Mouse (Mus musculus): ENCODE results near the gene Stat3. TPM values are rescaled to one million over a fixed set of nuclear protein-coding genes. Genes with fewer than 3 reads are reported as not detected.

The Stat3 gene
- polyA plus RNA-seq, 1 experiment from 2014 or later, result 30.6 TPM

DNA sequence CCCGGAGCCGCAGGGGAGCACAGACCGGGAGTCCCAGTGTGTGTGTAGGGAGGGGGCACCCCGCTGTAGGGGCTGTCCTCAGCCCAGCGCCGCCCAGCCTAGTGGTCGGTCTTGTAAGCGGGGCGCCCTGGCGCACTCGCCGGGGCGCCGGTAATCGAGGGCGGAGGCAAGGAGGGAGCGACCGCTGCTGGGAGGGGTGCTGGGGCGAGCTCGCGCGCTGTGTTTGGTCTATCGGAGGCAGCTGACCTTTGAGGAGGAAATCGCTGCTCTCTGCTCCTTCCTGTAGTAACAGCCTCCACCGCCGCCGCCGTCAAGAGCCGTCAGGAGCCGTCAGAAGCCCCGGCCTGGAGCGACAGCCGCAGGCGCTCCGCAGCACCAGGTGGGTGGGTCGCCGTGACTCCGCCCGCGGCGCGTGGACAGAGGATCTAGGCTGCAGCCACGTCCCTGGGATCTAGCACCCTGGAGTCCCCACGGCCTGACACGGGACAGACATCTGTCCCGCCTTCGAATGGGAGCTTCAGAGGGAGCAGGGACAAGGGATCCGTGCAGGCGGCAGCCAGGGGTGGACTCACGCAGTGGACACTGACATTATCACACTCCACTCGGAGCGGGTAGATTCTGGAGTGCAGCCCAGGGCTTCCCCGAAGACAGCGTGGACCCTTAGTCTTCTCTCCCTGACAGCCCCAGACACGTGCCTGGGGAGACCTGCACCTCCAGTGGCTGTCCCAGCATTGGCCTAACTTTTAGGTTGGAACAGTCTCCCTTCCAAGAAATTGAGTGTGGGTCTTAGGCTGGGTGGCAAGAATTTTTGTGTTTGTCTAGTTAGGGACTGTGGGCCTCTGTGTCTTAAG lies 78.9 kb downstream of the Stat3 start:
- Histone ChIP-seq H3K27ac (replicated peaks; ENCODE audit: low read depth, low read length) (no peak overlapping the region), H3K9ac (replicated peaks; ENCODE audit: low read length) (peak overlapping the region; percentile 31; the same call in 1 of the 2 replicates), H3K36me3 (ENCODE audit: control insufficient read depth, insufficient read depth, low read length) (no peaks in the 10 kb centered on the region), H3K27me3 (ENCODE audit: control insufficient read depth, insufficient read depth, low read length) (peaks cover 14% of the 10 kb centered on the region), H3K4me3 (replicated peaks; ENCODE audit: low read depth, low read length) (peak overlapping the region; percentile 38), H3K4me2 (ENCODE audit: low read length) (peak overlapping the region; percentile 57), H3K4me1 (ENCODE audit: control insufficient read depth, insufficient read depth, low read length) (no peaks in the 10 kb centered on the region), H3K9me3 (ENCODE audit: control insufficient read depth, low read length) (no peaks in the 10 kb centered on the region)
- WGBS, result 3% methylated on average over 55 of the region's 55 CpGs
- ATAC-seq (ENCODE audit: low FRiP score, low TSS enrichment) (peak; percentile 43; the same call in 1 of the 2 replicates), DNase-seq (peak; percentile 70)

GRCm38 (mm10) chr11:100859579-100860075 lies 79.7 kb downstream of the Stat3 start:
- DNase-seq (no peak), ATAC-seq (ENCODE audit: low FRiP score, low TSS enrichment) (no peak)
- H3K9ac ChIP-seq (replicated peaks; ENCODE audit: low read length), result 0 out of 2 replicates have a peak overlapping the region, but pooled peaks have one; percentile 31
- no peaks in the 10 kb centered on the region for H3K36me3 ChIP-seq (ENCODE audit: control insufficient read depth, insufficient read depth, low read length)
- H3K9me3 ChIP-seq (ENCODE audit: control insufficient read depth, low read length), result no peaks in the 10 kb centered on the region
- WGBS, result 54% methylated on average over 6 of the region's 6 CpGs
- H3K4me2 ChIP-seq (ENCODE audit: low read length), result peak overlapping the region; percentile 57
- H3K4me1 ChIP-seq (ENCODE audit: control insufficient read depth, insufficient read depth, low read length), result no peaks in the 10 kb centered on the region
- H3K4me3 ChIP-seq (replicated peaks; ENCODE audit: low read depth, low read length), result peak overlapping the region; percentile 38
- H3K27me3 ChIP-seq (ENCODE audit: control insufficient read depth, insufficient read depth, low read length), result peaks cover 14% of the 10 kb centered on the region
- no peak overlapping the region for H3K27ac ChIP-seq (replicated peaks; ENCODE audit: low read depth, low read length)

DNA sequence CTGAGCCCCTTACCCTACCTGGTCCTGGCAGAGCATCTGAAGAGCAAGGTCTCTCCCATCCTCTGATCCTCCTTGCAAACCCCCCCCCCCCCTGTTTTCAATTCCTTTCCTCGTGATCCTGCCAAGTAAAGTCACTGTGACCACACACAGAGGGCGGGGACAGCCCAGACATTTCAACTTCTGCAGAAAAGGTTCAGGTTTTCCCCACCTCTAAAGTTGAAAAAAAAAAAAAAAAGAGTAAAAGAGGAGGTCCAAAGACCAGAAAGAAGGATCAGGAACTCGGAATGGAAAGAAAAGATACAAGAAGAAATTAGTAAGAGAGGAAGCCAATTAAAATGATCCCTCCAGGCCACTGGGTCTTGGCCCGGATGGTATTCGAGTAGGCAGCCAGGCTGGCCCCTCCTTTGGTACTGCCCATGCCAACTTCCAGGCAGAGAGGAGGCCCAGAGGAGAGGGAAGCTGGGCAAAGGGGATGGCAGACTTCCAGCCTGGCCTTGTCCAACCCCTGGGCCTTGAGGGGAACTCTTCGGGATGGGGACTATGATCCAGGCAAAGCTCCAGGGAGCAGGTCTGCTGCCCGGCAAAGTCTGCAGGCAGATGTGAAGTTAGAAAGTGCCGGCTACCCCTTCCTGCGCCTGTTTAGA lies 80.3 kb downstream of the Stat3 start, which contains the start of gene Stat5a:
Stat5a (plus strand) TSS at position 417 of the 644 bp plus-strand sequence.
- ATAC-seq (ENCODE audit: low FRiP score, low TSS enrichment), result no peak
- H3K4me3 ChIP-seq (replicated peaks; ENCODE audit: low read depth, low read length), result peak within 1 kb of the TSS; percentile 38
- no peaks in the 10 kb centered on the region for H3K4me1 ChIP-seq (ENCODE audit: control insufficient read depth, insufficient read depth, low read length)
- no peaks in the 10 kb centered on the region for H3K9me3 ChIP-seq (ENCODE audit: control insufficient read depth, low read length)
- peak within 1 kb of the TSS; percentile 31; the same call in 1 of the 2 replicates for H3K9ac ChIP-seq (replicated peaks; ENCODE audit: low read length)
- peaks cover 17% of the 10 kb centered on the region for H3K27me3 ChIP-seq (ENCODE audit: control insufficient read depth, insufficient read depth, low read length)
- no peak for DNase-seq
- 63% methylated on average over 9 of the region's 9 CpGs for WGBS
- no peaks in the 10 kb centered on the region for H3K36me3 ChIP-seq (ENCODE audit: control insufficient read depth, insufficient read depth, low read length)
- no peak within 1 kb of the TSS for H3K27ac ChIP-seq (replicated peaks; ENCODE audit: low read depth, low read length)
- peak within 1 kb of the TSS; percentile 57 for H3K4me2 ChIP-seq (ENCODE audit: low read length)

DNA sequence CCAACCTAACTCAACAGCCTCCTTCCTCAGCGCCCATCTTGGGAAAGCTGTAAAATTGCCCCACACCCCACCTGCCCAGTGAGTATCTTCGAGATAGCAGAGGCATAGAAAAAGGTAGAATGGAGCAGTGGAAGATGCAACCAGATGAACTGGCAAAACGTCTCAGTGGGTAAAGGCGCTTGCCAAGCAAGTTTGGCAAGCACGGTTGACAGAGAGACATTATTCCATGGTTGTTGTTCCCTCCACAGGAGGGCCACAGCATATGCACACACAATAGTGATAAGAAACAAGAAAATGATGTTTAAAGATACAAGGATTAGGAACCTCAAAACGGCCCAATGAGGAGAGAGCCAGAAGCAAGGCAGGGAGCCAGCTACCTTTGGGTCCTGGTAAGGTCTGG lies 81.4 kb downstream of the Stat3 start:
- no peak overlapping the region for H3K9ac ChIP-seq (replicated peaks; ENCODE audit: low read length)
- no peak overlapping the region for H3K4me3 ChIP-seq (replicated peaks; ENCODE audit: low read depth, low read length)
- ATAC-seq (ENCODE audit: low FRiP score, low TSS enrichment) (no peak), DNase-seq (no peak)
- WGBS, result 71% methylated on average over 6 of the region's 6 CpGs
- H3K4me2 ChIP-seq (ENCODE audit: low read length), result no peak overlapping the region
- H3K36me3 ChIP-seq (ENCODE audit: control insufficient read depth, insufficient read depth, low read length), result no peaks in the 10 kb centered on the region
- no peaks in the 10 kb centered on the region for H3K9me3 ChIP-seq (ENCODE audit: control insufficient read depth, low read length)
- no peaks in the 10 kb centered on the region for H3K4me1 ChIP-seq (ENCODE audit: control insufficient read depth, insufficient read depth, low read length)
- no peak overlapping the region for H3K27ac ChIP-seq (replicated peaks; ENCODE audit: low read depth, low read length)
- peaks cover 22% of the 10 kb centered on the region for H3K27me3 ChIP-seq (ENCODE audit: control insufficient read depth, insufficient read depth, low read length)

DNA sequence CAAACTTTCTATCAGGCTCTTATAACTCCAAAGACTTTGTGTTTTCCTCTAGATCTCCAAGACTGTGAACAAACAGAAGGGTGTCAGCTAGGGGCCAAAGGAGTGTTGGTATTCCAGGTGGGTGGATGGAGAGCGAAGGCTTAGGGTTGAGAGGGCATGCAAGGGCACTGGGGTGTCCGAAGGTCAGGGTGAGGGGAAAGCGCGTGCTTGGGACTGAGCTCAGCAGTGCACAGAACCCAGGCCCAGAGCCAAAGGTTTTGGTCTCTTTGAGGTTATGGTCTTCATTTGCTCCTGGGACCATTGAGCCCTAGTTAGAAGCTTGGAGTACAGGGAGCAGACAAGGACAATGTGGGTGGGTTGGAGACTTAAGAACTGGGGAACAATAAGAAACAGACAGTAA lies 84.2 kb downstream of the Stat3 start:
- ATAC-seq (ENCODE audit: low FRiP score, low TSS enrichment), result no peak
- H3K4me1 ChIP-seq (ENCODE audit: control insufficient read depth, insufficient read depth, low read length), result 0 out of 2 replicates have a peak, but pooled peaks cover 5% of the 10 kb centered on the region
- H3K4me2 ChIP-seq (ENCODE audit: low read length), result no peak overlapping the region
- H3K9ac ChIP-seq (replicated peaks; ENCODE audit: low read length), result no peak overlapping the region
- DNase-seq, result no peak
- H3K27ac ChIP-seq (replicated peaks; ENCODE audit: low read depth, low read length), result no peak overlapping the region
- no peaks in the 10 kb centered on the region for H3K36me3 ChIP-seq (ENCODE audit: control insufficient read depth, insufficient read depth, low read length)
- H3K4me3 ChIP-seq (replicated peaks; ENCODE audit: low read depth, low read length), result no peak overlapping the region
- WGBS, result 81% methylated on average over 4 of the region's 4 CpGs
- no peaks in the 10 kb centered on the region for H3K9me3 ChIP-seq (ENCODE audit: control insufficient read depth, low read length)
- peaks cover 16% of the 10 kb centered on the region for H3K27me3 ChIP-seq (ENCODE audit: control insufficient read depth, insufficient read depth, low read length)

- peaks cover 7% of the 10 kb centered on the region for H3K4me1 ChIP-seq (ENCODE audit: control insufficient read depth, insufficient read depth, low read length)
- H3K9me3 ChIP-seq (ENCODE audit: control insufficient read depth, low read length), result no peaks in the 10 kb centered on the region
- WGBS, result 57% methylated on average over 4 of the region's 4 CpGs
- no peak overlapping the region for H3K4me2 ChIP-seq (ENCODE audit: low read length)
- no peak for DNase-seq
- H3K27me3 ChIP-seq (ENCODE audit: control insufficient read depth, insufficient read depth, low read length), result peaks cover 11% of the 10 kb centered on the region
- ATAC-seq (ENCODE audit: low FRiP score, low TSS enrichment), result no peak
- no peak overlapping the region for H3K4me3 ChIP-seq (replicated peaks; ENCODE audit: low read depth, low read length)
- no peaks in the 10 kb centered on the region for H3K36me3 ChIP-seq (ENCODE audit: control insufficient read depth, insufficient read depth, low read length)
- H3K9ac ChIP-seq (replicated peaks; ENCODE audit: low read length), result no peak overlapping the region
- no peak overlapping the region for H3K27ac ChIP-seq (replicated peaks; ENCODE audit: low read depth, low read length)
Observed at GRCm38 (mm10) chr11:100854268-100854667, 85.1 kb downstream of the Stat3 start.

- ATAC-seq (ENCODE audit: low FRiP score, low TSS enrichment) (no peak), DNase-seq (no peak)
- Histone ChIP-seq H3K27me3 (ENCODE audit: control insufficient read depth, insufficient read depth, low read length) (peaks cover 10% of the 10 kb centered on the region), H3K36me3 (ENCODE audit: control insufficient read depth, insufficient read depth, low read length) (no peaks in the 10 kb centered on the region), H3K4me3 (replicated peaks; ENCODE audit: low read depth, low read length) (no peak overlapping the region), H3K9me3 (ENCODE audit: control insufficient read depth, low read length) (no peaks in the 10 kb centered on the region), H3K4me1 (ENCODE audit: control insufficient read depth, insufficient read depth, low read length) (peaks cover 20% of the 10 kb centered on the region), H3K4me2 (ENCODE audit: low read length) (no peak overlapping the region), H3K9ac (replicated peaks; ENCODE audit: low read length) (no peak overlapping the region), H3K27ac (replicated peaks; ENCODE audit: low read depth, low read length) (no peak overlapping the region)
- WGBS, result 86% methylated on average over 5 of the region's 5 CpGs
Observed at GRCm38 (mm10) chr11:100853018-100853417, 86.3 kb downstream of the Stat3 start.

DNA sequence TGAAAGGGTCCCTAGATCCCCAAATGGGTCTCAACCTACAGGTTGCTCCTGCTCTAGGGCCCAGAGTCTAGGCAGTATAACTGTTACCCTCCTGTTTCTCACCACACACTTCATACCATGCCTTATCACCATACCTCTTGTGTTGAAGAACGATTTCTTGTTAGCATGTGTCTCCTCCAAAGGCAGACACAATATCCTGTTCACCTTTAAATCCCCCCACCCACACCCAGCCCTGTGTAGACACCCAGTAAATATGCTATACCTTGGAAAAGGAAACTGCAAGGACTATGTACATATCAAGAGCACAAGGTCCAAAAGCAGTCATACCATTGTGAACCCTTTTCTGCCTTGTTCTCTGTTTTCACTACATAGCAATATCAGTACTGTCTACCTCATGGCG lies 87.3 kb downstream of the Stat3 start:
- Histone ChIP-seq H3K27ac (replicated peaks; ENCODE audit: low read depth, low read length) (no peak overlapping the region), H3K9me3 (ENCODE audit: control insufficient read depth, low read length) (no peaks in the 10 kb centered on the region), H3K4me3 (replicated peaks; ENCODE audit: low read depth, low read length) (no peak overlapping the region), H3K27me3 (ENCODE audit: control insufficient read depth, insufficient read depth, low read length) (peaks cover 10% of the 10 kb centered on the region), H3K4me1 (ENCODE audit: control insufficient read depth, insufficient read depth, low read length) (peaks cover 20% of the 10 kb centered on the region), H3K36me3 (ENCODE audit: control insufficient read depth, insufficient read depth, low read length) (no peaks in the 10 kb centered on the region), H3K9ac (replicated peaks; ENCODE audit: low read length) (no peak overlapping the region), H3K4me2 (ENCODE audit: low read length) (no peak overlapping the region)
- DNase-seq, result no peak
- ATAC-seq (ENCODE audit: low FRiP score, low TSS enrichment), result no peak
- 91% methylated on average over 2 of the region's 2 CpGs for WGBS
